Comparison of ENCODE assay signal across 9 mouse cellular contexts in the genomic region with DNA sequence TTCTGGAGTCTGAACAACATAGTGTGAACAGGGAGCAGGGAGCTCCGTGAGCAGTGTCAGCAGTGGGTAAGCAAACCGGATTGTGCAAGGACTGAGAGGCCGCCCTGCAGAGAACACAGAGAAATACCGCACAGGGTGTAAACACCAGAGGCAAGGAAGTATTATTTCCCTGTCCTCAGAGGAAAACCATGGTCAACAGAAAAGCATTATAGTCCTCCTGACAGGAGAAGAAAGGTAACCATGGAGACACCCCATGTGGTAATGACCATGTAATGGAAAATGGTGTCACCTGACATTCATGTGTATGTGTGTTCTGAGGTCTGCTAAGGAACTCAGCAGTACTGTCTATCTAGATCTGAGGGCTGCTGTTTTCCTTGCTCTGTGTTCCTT. TPM values are rescaled to one million over a fixed set of nuclear protein-coding genes. Genes with fewer than 3 reads are reported as not detected.
DNase-seq lines count a peak whose midpoint lies in the region; ATAC-seq and TF ChIP-seq lines count a peak whose summit lies in the region.
"Had no signal": no experiment of that assay in that cellular context is flagged by ENCODE, and none has a peak within 500 bp of the region (broad histone marks: within the 10 kb centered on the region; RNA-seq: fewer than 3 reads in every experiment).

No protein-coding gene starts in this region.

- H3K4me2 ChIP-seq in hindbrain, embryonic 14.5 days (replicated peaks), result no peak overlapping the region
- no peak overlapping the region for H3K4me2 ChIP-seq in lung, embryonic 16.5 days (ENCODE audit: low read depth, low read length)

- WGBS in hindbrain, embryonic 14.5 days, result 9% methylated on average over 4 of the region's 4 CpGs
- 36% methylated on average over 4 of the region's 4 CpGs for WGBS in lung, embryonic 16.5 days

- ATAC-seq in erythroid progenitor cell, adult 5-6 weeks (replicated peaks; ENCODE audit: low FRiP score, poor library complexity, severe bottlenecking), result peak; percentile 37
- ATAC-seq in hindbrain, embryonic 14.5 days (ENCODE audit: low FRiP score), result peak; percentile 76
- peak; percentile 64 for ATAC-seq in lung, embryonic 16.5 days (ENCODE audit: low read depth)
- ATAC-seq in neutrophil, adult 5-6 weeks (ENCODE audit: extremely low read depth, insufficient number of reproducible peaks, low FRiP score, poor library complexity, severe bottlenecking), result peak; percentile 76

- peak; percentile 73 for DNase-seq in gastrocnemius, adult 2 months
- DNase-seq in gastrocnemius, postnatal 14 days, result no peak
- peak; percentile 71 to 79 for DNase-seq in CD8-positive naive resting alpha-beta T cell, adult 2 months (ENCODE audit: low read depth in 2 of 2, low spot score in 2 of 2)
- DNase-seq in hindbrain, embryonic 14.5 days (ENCODE audit: low spot score), result peak; percentile 47
- no peak for DNase-seq in layer of hippocampus, adult 8-10 months (ENCODE audit: low spot score in 2 of 2)

- intact Hi-C loops in gastrocnemius, adult 2 months (cut with DNase I), result loop anchor here (1.0 kb wide), 2 partner anchors 21 to 36 kb away; a partner anchor contains a TSS
- intact Hi-C loops in gastrocnemius, postnatal 14 days (cut with DNase I; ENCODE audit: low total_unique reads), result no loop called here

- peak overlapping the region; percentile 96 for H3K27ac ChIP-seq in gastrocnemius, adult 2 months
- H3K27ac ChIP-seq in hindbrain, embryonic 14.5 days, result peak overlapping the region; percentile 64
- no peak overlapping the region; the same call in 1 of the 2 replicates for H3K27ac ChIP-seq in lung, embryonic 16.5 days (ENCODE audit: low read length)

- no peaks in the 10 kb centered on the region for H3K27me3 ChIP-seq in hindbrain, embryonic 14.5 days (ENCODE audit: control insufficient read depth, insufficient read depth, low read length)
- H3K27me3 ChIP-seq in lung, embryonic 16.5 days (ENCODE audit: control insufficient read depth, insufficient read depth, low read depth, low read length), result no peaks in the 10 kb centered on the region
- H3K27me3 ChIP-seq: Patski had no signal

- no peaks in the 10 kb centered on the region for H3K36me3 ChIP-seq in hindbrain, embryonic 14.5 days (replicated peaks; ENCODE audit: control insufficient read depth, insufficient read depth)
- H3K36me3 ChIP-seq in lung, embryonic 16.5 days (ENCODE audit: control insufficient read depth, insufficient read depth, low read length), result no peaks in the 10 kb centered on the region

- H3K9ac ChIP-seq in hindbrain, embryonic 14.5 days, result 0 out of 2 replicates have a peak overlapping the region, but pooled peaks have one; percentile 13
- H3K9ac ChIP-seq in lung, embryonic 16.5 days (ENCODE audit: low read length), result no peak overlapping the region

- no peaks in the 10 kb centered on the region for H3K9me3 ChIP-seq in hindbrain, embryonic 14.5 days (ENCODE audit: control insufficient read depth, low read length)
- no peaks in the 10 kb centered on the region for H3K9me3 ChIP-seq in lung, embryonic 16.5 days (ENCODE audit: control insufficient read depth, low read length)

- no peak for TF ChIP-seq CTCF in gastrocnemius, adult 2 months (IDR thresholded peaks at IDR 0.05)

- peaks cover 12% of the 10 kb centered on the region for H3K4me1 ChIP-seq in hindbrain, embryonic 14.5 days (replicated peaks; ENCODE audit: control insufficient read depth, insufficient read depth, low read length)
- H3K4me1 ChIP-seq in lung, embryonic 16.5 days (replicated peaks; ENCODE audit: control insufficient read depth, insufficient read depth, low read length), result peaks cover 9% of the 10 kb centered on the region

- peak overlapping the region; percentile 64 for H3K4me3 ChIP-seq in gastrocnemius, adult 2 months
- H3K4me3 ChIP-seq in hindbrain, embryonic 14.5 days (replicated peaks; ENCODE audit: low read length), result no peak overlapping the region
- H3K4me3 ChIP-seq in lung, embryonic 16.5 days (ENCODE audit: low read length), result no peak overlapping the region

RNA-seq across cellular contexts. Expression of a gene that starts 36.4 kb away (rescaled TPM):
- total RNA-seq in gastrocnemius, adult 2 months (2021), result 100 to 1,000 TPM in 1 of 2 experiments, 10 to 100 TPM in 1; 98.6 to 100 TPM
- total RNA-seq in gastrocnemius, postnatal 14 days (2021), result 10 to 100 TPM; 79.2 to 97.2 TPM
- total RNA-seq in erythroid progenitor cell, adult 5-6 weeks (2015; ENCODE audit: low replicate concordance), result 83.3 and 96.0 TPM in 2 replicates
- 139 and 142 TPM in 2 replicates for total RNA-seq in erythroid progenitor cell, adult 5-6 weeks (2017; ENCODE audit: low replicate concordance)
- polyA plus RNA-seq in hindbrain, embryonic 14.5 days (2014; fragmentation: Nextera tagmentation; extraction: Ambion mirVana), result 42.9 and 44.3 TPM in 2 replicates
- polyA plus RNA-seq in lung, embryonic 16.5 days (2015; fragmentation: Nextera tagmentation; extraction: Ambion mirVana), result 36.0 and 38.0 TPM in 2 replicates
- total RNA-seq in neutrophil, adult 5-6 weeks (2017), result 274 and 299 TPM in 2 replicates
- total RNA-seq in layer of hippocampus, adult 8-10 months (2022), result 10 to 100 TPM; 76.0 to 86.8 (median 83.3) TPM

Comparison
In these comparisons a context has a peak if more than half of its experiments do, and no peak if none do; other contexts are left out.
1. DNase-seq: peak in gastrocnemius, adult 2 months (single experiment), CD8-positive naive resting alpha-beta T cell, adult 2 months (2 of 2) and hindbrain, embryonic 14.5 days (single experiment); none in gastrocnemius, postnatal 14 days (single experiment) and layer of hippocampus, adult 8-10 months (0 of 2).
2. Peak in every context shown above with its lines, with median percentiles within 50 percentile points of each other: ATAC-seq.